Mouse (Mus musculus): ENCODE data around the gene Pgam2.

Pgam2 gene

GRCm38 (mm10) chr11:5780035-5780499, 23.5 kb downstream of the Pgam2 start:
- no peak for DNase-seq (ENCODE audit: low read depth in 1 of 2, low spot score in 2 of 2)

- no peak for DNase-seq (ENCODE audit: low read depth in 1 of 2, low spot score in 2 of 2)
These were observed 25.1 kb downstream of the Pgam2 start for GRCm38 (mm10) chr11:5778481-5778880.

- no peak for DNase-seq (ENCODE audit: low read depth in 1 of 2, low spot score in 2 of 2)
These were observed 37.5 kb downstream of the Pgam2 start for GRCm38 (mm10) chr11:5766019-5766418.

- DNase-seq (ENCODE audit: low read depth in 1 of 2, low spot score in 2 of 2), result no peak
These were observed 40.9 kb downstream of the Pgam2 start for GRCm38 (mm10) chr11:5762633-5762982.

- DNase-seq (ENCODE audit: low read depth in 1 of 2, low spot score in 2 of 2), result peak; percentile 84 to 94
These were observed 41.5 kb downstream of the Pgam2 start, which contains the start of gene Urgcp for GRCm38 (mm10) chr11:5761820-5762632. Gene Urgcp (minus strand): TSS chr11:5762376.

- DNase-seq (ENCODE audit: low read depth in 1 of 2, low spot score in 2 of 2), result no peak
These were observed 49.8 kb downstream of the Pgam2 start for GRCm38 (mm10) chr11:5753755-5754154.

Data from monocyte, adult 2 months (primary cell).